Mouse (Mus musculus) limb, embryonic 13.5 days (tissue): ENCODE measurements around the gene Syt2. TPM values are rescaled to one million over a fixed set of nuclear protein-coding genes. Genes with fewer than 3 reads are reported as not detected.

Experiments used
- ATAC-seq: fragments of 200-750 bp; cut with Nextera tagmentation; 2 replicates; pipeline ENCODE4 v1.8.0; 2017; ENCODE audit warnings: low read depth, moderate number of reproducible peaks, moderate TSS enrichment; ENCODE audit not compliant: low FRiP score
- H3K27ac ChIP-seq: fragments of 300-500 bp; sonication (generic); 2 replicates; pipeline ENCODE4 v1.5.1; 2015; ENCODE audit warnings: inconsistent platforms, mild to moderate bottlenecking, moderate library complexity
- H3K27me3 ChIP-seq: fragments of 300-500 bp; sonication (generic); 2 replicates; pipeline ENCODE4 v1.6.1; 2015; ENCODE audit warnings: mild to moderate bottlenecking, inconsistent platforms
- H3K36me3 ChIP-seq: fragments of 300-500 bp; sonication (generic); 2 replicates; pipeline ENCODE4 v1.6.1; 2015; ENCODE audit warnings: inconsistent platforms, mild to moderate bottlenecking, moderate library complexity
- H3K4me1 ChIP-seq: fragments of 300-500 bp; sonication (generic); 2 replicates; pipeline ENCODE4 v1.6.1; 2015; ENCODE audit warnings: inconsistent platforms
- H3K4me2 ChIP-seq: fragments of 300-500 bp; sonication (generic); replicated peaks from 2 replicates; pipeline ENCODE4 v1.6.1; 2015; ENCODE audit warnings: inconsistent platforms, mild to moderate bottlenecking, moderate library complexity
- H3K4me3 ChIP-seq: fragments of 300-500 bp; sonication (generic); 2 replicates; pipeline ENCODE4 v1.5.1; 2015; ENCODE audit warnings: moderate library complexity, mild to moderate bottlenecking, inconsistent platforms
- H3K9ac ChIP-seq: fragments of 300-500 bp; sonication (generic); 2 replicates; pipeline ENCODE4 v1.6.1; 2015; ENCODE audit warnings: mild to moderate bottlenecking, inconsistent platforms
- H3K9me3 ChIP-seq: fragments of 300-500 bp; sonication (generic); 2 replicates; pipeline ENCODE4 v1.6.1; 2016; ENCODE audit warnings: inconsistent platforms
- WGBS: fragments of 180-500 bp; shearing (Covaris S2); methylation state at CpG from one replicate; pipeline ENCODE4 v1.1.7; 2015; 5-methylcytosine and 5-hydroxymethylcytosine counted together
- polyA plus RNA-seq: library from polyadenylated mRNA; unstranded; fragments of >200 nt; fragmentation: Nextera tagmentation; extraction: Ambion mirVana; gene quantifications from 2 replicates; pipeline ENCODE4 v1.2.1, GENCODE M21; 2015

Syt2 gene
- polyA plus RNA-seq, 1 experiment from 2014 or later = 0.32 TPM

- no peak for ATAC-seq
- H3K9me3 ChIP-seq = no peaks in the 10 kb centered on the region
- H3K27me3 ChIP-seq = no peaks in the 10 kb centered on the region; the same call in 1 of the 2 replicates
- no peaks in the 10 kb centered on the region for H3K36me3 ChIP-seq
- H3K4me1 ChIP-seq = peaks cover 18% of the 10 kb centered on the region
- no peak overlapping the region for H3K27ac ChIP-seq
- no peak overlapping the region for H3K4me3 ChIP-seq
- WGBS = 66% methylated on average over 2 of the region's 2 CpGs
- no peak overlapping the region for H3K9ac ChIP-seq
- H3K4me2 ChIP-seq = no peak overlapping the region
Observed at GRCm38 (mm10) chr1:134696302-134696701, 49.8 kb downstream of the Syt2 start.

GRCm38 (mm10) chr1:134697073-134697472 lies 50.6 kb downstream of the Syt2 start:
- Histone ChIP-seq H3K9me3 (no peaks in the 10 kb centered on the region), H3K27ac (no peak overlapping the region), H3K4me1 (peaks cover 22% of the 10 kb centered on the region), H3K9ac (no peak overlapping the region), H3K27me3 (no peaks in the 10 kb centered on the region; the same call in 1 of the 2 replicates), H3K36me3 (no peaks in the 10 kb centered on the region), H3K4me3 (no peak overlapping the region), H3K4me2 (no peak overlapping the region)
- no peak for ATAC-seq
- 83% methylated on average over 4 of the region's 4 CpGs for WGBS

- 86% methylated on average over 17 of the region's 17 CpGs for WGBS
- no peak overlapping the region for H3K27ac ChIP-seq
- no peak for ATAC-seq
- H3K9me3 ChIP-seq = no peaks in the 10 kb centered on the region
- H3K4me3 ChIP-seq = no peak overlapping the region
- H3K4me2 ChIP-seq = no peak overlapping the region
- H3K9ac ChIP-seq = no peak overlapping the region
- H3K4me1 ChIP-seq = peaks cover 22% of the 10 kb centered on the region
- no peaks in the 10 kb centered on the region for H3K36me3 ChIP-seq
- H3K27me3 ChIP-seq = no peaks in the 10 kb centered on the region; the same call in 1 of the 2 replicates
Observed at GRCm38 (mm10) chr1:134697522-134698250, 51.2 kb downstream of the Syt2 start.

GRCm38 (mm10) chr1:134698486-134698885 lies 52.0 kb downstream of the Syt2 start:
- H3K9ac ChIP-seq = no peak overlapping the region
- ATAC-seq = no peak
- no peaks in the 10 kb centered on the region for H3K9me3 ChIP-seq
- H3K27ac ChIP-seq = no peak overlapping the region
- 80% methylated on average over 5 of the region's 5 CpGs for WGBS
- no peak overlapping the region for H3K4me2 ChIP-seq
- H3K27me3 ChIP-seq = no peaks in the 10 kb centered on the region; the same call in 1 of the 2 replicates
- H3K4me1 ChIP-seq = peaks cover 22% of the 10 kb centered on the region
- H3K36me3 ChIP-seq = no peaks in the 10 kb centered on the region
- H3K4me3 ChIP-seq = no peak overlapping the region

GRCm38 (mm10) chr1:134699390-134699789 lies 52.9 kb downstream of the Syt2 start:
- Histone ChIP-seq H3K4me3 (no peak overlapping the region), H3K9me3 (no peaks in the 10 kb centered on the region), H3K27me3 (no peaks in the 10 kb centered on the region; the same call in 1 of the 2 replicates), H3K36me3 (no peaks in the 10 kb centered on the region), H3K9ac (peak overlapping the region; percentile 4; the same call in 1 of the 2 replicates), H3K4me2 (no peak overlapping the region), H3K4me1 (peaks cover 22% of the 10 kb centered on the region), H3K27ac (no peak overlapping the region)
- no peak for ATAC-seq
- 76% methylated on average over 9 of the region's 9 CpGs for WGBS

GRCm38 (mm10) chr1:134700151-134700550 lies 53.7 kb downstream of the Syt2 start:
- H3K4me1 ChIP-seq = peaks cover 29% of the 10 kb centered on the region
- no peaks in the 10 kb centered on the region for H3K36me3 ChIP-seq
- WGBS = 36% methylated on average over 2 of the region's 2 CpGs
- H3K9me3 ChIP-seq = no peaks in the 10 kb centered on the region
- ATAC-seq = no peak
- H3K27me3 ChIP-seq = peaks cover 2% of the 10 kb centered on the region
- no peak overlapping the region for H3K9ac ChIP-seq
- no peak overlapping the region for H3K27ac ChIP-seq
- no peak overlapping the region for H3K4me3 ChIP-seq
- H3K4me2 ChIP-seq = no peak overlapping the region

- peaks cover 32% of the 10 kb centered on the region for H3K4me1 ChIP-seq
- no peaks in the 10 kb centered on the region for H3K9me3 ChIP-seq
- no peak overlapping the region for H3K4me2 ChIP-seq
- no peaks in the 10 kb centered on the region for H3K36me3 ChIP-seq
- no peak overlapping the region for H3K9ac ChIP-seq
- no peak for ATAC-seq
- no peak overlapping the region for H3K27ac ChIP-seq
- H3K4me3 ChIP-seq = no peak overlapping the region
- WGBS = 42% methylated on average over 5 of the region's 5 CpGs
- peaks cover 6% of the 10 kb centered on the region for H3K27me3 ChIP-seq
Observed at GRCm38 (mm10) chr1:134700634-134701033, 54.2 kb downstream of the Syt2 start.

- no peak overlapping the region for H3K4me2 ChIP-seq
- WGBS = 29% methylated on average over 6 of the region's 6 CpGs
Observed at GRCm38 (mm10) chr1:134701191-134701590, 54.7 kb downstream of the Syt2 start.

GRCm38 (mm10) chr1:134703232-134703631 lies 56.8 kb downstream of the Syt2 start:
- peaks cover 32% of the 10 kb centered on the region for H3K27me3 ChIP-seq
- no peaks in the 10 kb centered on the region for H3K9me3 ChIP-seq
- no peak overlapping the region for H3K27ac ChIP-seq
- H3K9ac ChIP-seq = no peak overlapping the region
- peaks cover 33% of the 10 kb centered on the region for H3K4me1 ChIP-seq
- H3K36me3 ChIP-seq = no peaks in the 10 kb centered on the region
- H3K4me2 ChIP-seq = no peak overlapping the region
- no peak for ATAC-seq
- 95% methylated on average over 2 of the region's 2 CpGs for WGBS
- H3K4me3 ChIP-seq = no peak overlapping the region

More at GRCm38 (mm10) chr1:134701191-134701590, 54.7 kb downstream of the Syt2 start:
- Histone ChIP-seq H3K4me3 (no peak overlapping the region), H3K9me3 (no peaks in the 10 kb centered on the region), H3K27me3 (peaks cover 12% of the 10 kb centered on the region), H3K36me3 (no peaks in the 10 kb centered on the region), H3K4me1 (peaks cover 32% of the 10 kb centered on the region), H3K27ac (no peak overlapping the region), H3K9ac (no peak overlapping the region)
- ATAC-seq = no peak

- H3K27me3 ChIP-seq = peaks cover 47% of the 10 kb centered on the region
- no peak overlapping the region for H3K4me3 ChIP-seq
- WGBS = 40% methylated on average over 22 of the region's 22 CpGs
Observed at GRCm38 (mm10) chr1:134704396-134705306, 58.2 kb downstream of the Syt2 start.

GRCm38 (mm10) chr1:134706549-134706948 lies 60.1 kb downstream of the Syt2 start:
- Histone ChIP-seq H3K27me3 (peaks cover 66% of the 10 kb centered on the region), H3K4me2 (no peak overlapping the region), H3K27ac (no peak overlapping the region), H3K9me3 (no peaks in the 10 kb centered on the region), H3K36me3 (no peaks in the 10 kb centered on the region), H3K4me1 (peaks cover 29% of the 10 kb centered on the region), H3K4me3 (no peak overlapping the region), H3K9ac (no peak overlapping the region)
- WGBS = 52% methylated on average over 2 of the region's 2 CpGs
- no peak for ATAC-seq

More at GRCm38 (mm10) chr1:134704396-134705306, 58.2 kb downstream of the Syt2 start:
- Histone ChIP-seq H3K36me3 (no peaks in the 10 kb centered on the region), H3K9me3 (no peaks in the 10 kb centered on the region), H3K27ac (no peak overlapping the region), H3K4me2 (no peak overlapping the region), H3K4me1 (peaks cover 43% of the 10 kb centered on the region), H3K9ac (no peak overlapping the region)
- ATAC-seq = no peak

- no peaks in the 10 kb centered on the region for H3K9me3 ChIP-seq
- H3K4me3 ChIP-seq = no peak overlapping the region
- peaks cover 73% of the 10 kb centered on the region for H3K27me3 ChIP-seq
- no peak overlapping the region for H3K4me2 ChIP-seq
- peaks cover 28% of the 10 kb centered on the region for H3K4me1 ChIP-seq
- H3K36me3 ChIP-seq = no peaks in the 10 kb centered on the region
- no peak for ATAC-seq
- H3K27ac ChIP-seq = no peak overlapping the region
- H3K9ac ChIP-seq = no peak overlapping the region
- 72% methylated on average over 3 of the region's 3 CpGs for WGBS
Observed at GRCm38 (mm10) chr1:134707516-134707915, 61.0 kb downstream of the Syt2 start.
